Mouse (Mus musculus) hindbrain, embryonic 16.5 days (tissue): ENCODE measurements around the gene Dnah12. TPM values are rescaled to one million over a fixed set of nuclear protein-coding genes. Genes with fewer than 3 reads are reported as not detected.

ENCODE experiments used
- ATAC-seq: fragments of 200-750 bp; cut with Nextera tagmentation; 2 replicates; pipeline ENCODE4 v1.8.0; 2017; ENCODE audit warnings: moderate TSS enrichment, moderate library complexity
- H3K27ac ChIP-seq: fragments of 300-500 bp; sonication (generic); 2 replicates; pipeline ENCODE4 v1.5.1; 2014; ENCODE audit warnings: low read depth, mild to moderate bottlenecking, control low read depth, low read length, moderate library complexity
- H3K27me3 ChIP-seq: fragments of 300-500 bp; sonication (generic); replicated peaks from 2 replicates; pipeline ENCODE4 v1.6.1; 2014; ENCODE audit warnings: low read length; ENCODE audit not compliant: control insufficient read depth, insufficient read depth
- H3K36me3 ChIP-seq: fragments of 300-500 bp; sonication (generic); 2 replicates; pipeline ENCODE4 v1.6.1; 2014; ENCODE audit warnings: mild to moderate bottlenecking, low read length, moderate library complexity, mixed read lengths; ENCODE audit not compliant: control insufficient read depth, insufficient read depth
- H3K4me1 ChIP-seq: fragments of 300-500 bp; sonication (generic); 2 replicates; pipeline ENCODE4 v1.6.1; 2014; ENCODE audit warnings: low read depth, low read length; ENCODE audit not compliant: control insufficient read depth, insufficient read depth
- H3K4me2 ChIP-seq: fragments of 300-500 bp; sonication (generic); 2 replicates; pipeline ENCODE4 v1.6.1; 2014; ENCODE audit warnings: mild to moderate bottlenecking, low read length, control low read depth, moderate library complexity
- H3K4me3 ChIP-seq: fragments of 300-500 bp; sonication (generic); 2 replicates; pipeline ENCODE4 v1.5.1; 2014; ENCODE audit warnings: mild to moderate bottlenecking, low read length, control low read depth, moderate library complexity
- H3K9ac ChIP-seq: fragments of 300-500 bp; sonication (generic); 2 replicates; pipeline ENCODE4 v1.6.1; 2014; ENCODE audit warnings: low read depth, mild to moderate bottlenecking, control low read depth, low read length, moderate library complexity
- H3K9me3 ChIP-seq: fragments of 300-500 bp; sonication (generic); 2 replicates; pipeline ENCODE4 v1.6.1; 2014; ENCODE audit warnings: mild to moderate bottlenecking, low read length, moderate library complexity; ENCODE audit not compliant: control insufficient read depth
- WGBS: fragments of 180-500 bp; shearing (Covaris S2); extraction: QIAGEN DNeasy Blood & Tissue Kit; methylation state at CpG from one replicate; pipeline ENCODE4 v1.1.7; 2014; 5-methylcytosine and 5-hydroxymethylcytosine counted together
- microRNA-seq: library from miRNA; unstranded; fragments of <30 nt; microRNA quantifications from one replicate; pipeline ENCODE4, GENCODE M21; 2017
- polyA plus RNA-seq: library from polyadenylated mRNA; unstranded; fragments of >200 nt; fragmentation: Nextera tagmentation; extraction: Ambion mirVana; gene quantifications from 2 replicates; pipeline ENCODE4 v1.2.1, GENCODE M21; 2015

The Dnah12 gene
- polyA plus RNA-seq, 1 experiment from 2014 or later: 0.06 TPM

DNA sequence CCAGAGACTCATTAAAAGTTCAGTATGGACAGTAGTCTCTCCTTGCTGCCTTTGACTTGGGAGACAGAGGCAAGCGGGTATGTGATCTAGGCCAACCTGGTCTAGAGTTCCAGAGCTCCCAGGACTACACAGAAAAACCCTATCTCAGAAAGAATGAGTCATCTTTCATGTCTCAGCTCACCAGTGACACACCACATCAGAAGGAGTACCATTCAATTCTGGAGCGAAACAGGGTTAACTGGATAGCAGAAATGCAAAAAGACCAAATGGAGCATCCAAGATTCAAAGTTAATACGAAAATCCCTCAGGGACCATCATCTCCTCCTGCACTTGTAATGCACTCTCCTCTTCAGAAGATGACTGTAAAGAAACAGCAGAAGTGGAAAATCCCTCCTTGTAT, 226.2 kb downstream of the Dnah12 start:
- Histone ChIP-seq H3K4me3 (no peak overlapping the region), H3K27me3 (no peaks in the 10 kb centered on the region), H3K27ac (no peak overlapping the region), H3K9me3 (no peaks in the 10 kb centered on the region), H3K4me2 (no peak overlapping the region), H3K36me3 (peaks cover 26% of the 10 kb centered on the region), H3K4me1 (no peaks in the 10 kb centered on the region), H3K9ac (no peak overlapping the region)
- WGBS: 91% methylated on average over 3 of the region's 3 CpGs
- ATAC-seq: no peak

DNA sequence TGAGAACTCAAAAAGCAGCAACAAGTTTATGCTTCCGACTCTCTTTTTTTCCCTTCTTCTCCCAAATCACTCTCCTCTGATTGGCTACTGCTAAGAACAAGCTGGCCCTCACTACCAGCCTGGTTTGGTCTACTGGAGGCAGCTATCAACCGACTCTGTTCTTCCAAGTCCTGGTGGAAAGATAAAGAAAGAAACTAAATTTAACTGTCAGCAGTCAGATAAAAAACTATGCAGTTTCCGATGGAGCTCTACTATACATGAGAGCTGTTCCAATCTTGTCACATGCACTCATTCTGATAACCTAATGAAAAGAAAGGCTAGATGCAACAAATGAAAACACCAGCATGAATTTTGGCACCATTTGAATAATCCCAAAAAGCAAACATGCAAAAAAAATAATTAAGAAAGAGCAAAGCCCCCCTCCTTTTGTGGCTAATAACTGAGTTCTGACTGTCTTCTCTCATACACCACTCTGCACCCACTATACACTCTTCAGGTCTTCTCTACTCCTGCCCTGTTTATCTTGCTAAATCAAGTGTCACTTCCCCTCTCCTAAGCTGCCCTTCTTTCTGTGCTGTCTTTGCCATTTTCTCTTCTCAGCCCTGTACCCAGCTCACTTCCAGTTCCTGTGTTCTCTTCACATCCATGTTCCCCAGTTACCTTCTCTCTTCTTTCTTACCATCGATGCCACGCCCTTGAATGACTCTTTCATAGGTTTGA, 230.8 kb downstream of the Dnah12 start:
- Histone ChIP-seq H3K27me3 (no peaks in the 10 kb centered on the region), H3K27ac (no peak overlapping the region), H3K36me3 (peaks cover 39% of the 10 kb centered on the region), H3K4me3 (no peak overlapping the region), H3K9me3 (no peaks in the 10 kb centered on the region), H3K4me1 (no peaks in the 10 kb centered on the region), H3K9ac (no peak overlapping the region), H3K4me2 (no peak overlapping the region)
- no peak for ATAC-seq
- 93% methylated on average over 5 of the region's 5 CpGs for WGBS

DNA sequence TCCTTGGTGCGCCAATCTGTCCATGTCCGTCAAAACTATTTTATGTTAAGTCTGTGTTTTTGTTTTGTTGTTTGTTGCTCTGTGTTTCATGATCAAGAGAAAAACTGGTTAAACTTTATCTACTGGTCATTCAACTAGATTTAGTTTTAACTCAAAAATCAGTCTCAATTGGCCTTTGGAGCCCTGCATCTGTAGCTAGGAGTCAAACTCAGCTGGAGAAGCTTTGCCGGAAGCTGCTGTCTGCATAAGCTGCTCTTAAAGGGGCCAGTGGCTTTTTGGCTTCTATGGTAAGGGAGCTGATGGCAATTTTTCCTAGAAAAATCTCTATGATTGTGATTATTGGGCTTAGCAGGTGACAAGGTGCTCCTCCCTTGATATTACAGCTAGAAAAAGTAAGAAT, 241.8 kb downstream of the Dnah12 start:
- Histone ChIP-seq H3K4me3 (no peak overlapping the region), H3K9me3 (no peaks in the 10 kb centered on the region), H3K9ac (no peak overlapping the region), H3K4me2 (no peak overlapping the region), H3K4me1 (no peaks in the 10 kb centered on the region), H3K27me3 (no peaks in the 10 kb centered on the region), H3K27ac (no peak overlapping the region), H3K36me3 (0 out of 2 replicates have a peak, but pooled peaks cover 3% of the 10 kb centered on the region)
- WGBS: 90% methylated on average over 3 of the region's 3 CpGs
- ATAC-seq: no peak

DNA sequence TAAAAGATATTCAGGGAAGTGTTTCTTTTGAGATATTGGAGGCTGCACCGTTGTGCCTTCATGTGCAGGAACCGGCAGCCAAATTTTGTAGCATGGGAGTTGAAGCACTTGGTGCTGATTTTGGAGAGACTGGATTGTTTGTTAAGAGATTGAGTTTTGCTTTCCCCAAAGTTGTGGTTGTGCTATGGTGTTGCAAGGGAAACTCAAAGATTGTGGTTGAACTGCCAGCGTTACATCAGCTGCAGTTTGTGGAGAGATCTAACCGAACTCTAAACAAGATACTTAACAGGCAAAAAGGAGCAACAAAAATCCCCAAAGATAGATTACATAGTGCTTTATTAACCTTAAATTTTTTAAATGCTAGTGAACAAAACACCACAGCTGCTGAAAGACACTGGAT, 242.5 kb downstream of the Dnah12 start:
- Histone ChIP-seq H3K27ac (no peak overlapping the region), H3K9ac (no peak overlapping the region), H3K4me2 (no peak overlapping the region), H3K36me3 (0 out of 2 replicates have a peak, but pooled peaks cover 2% of the 10 kb centered on the region), H3K9me3 (no peaks in the 10 kb centered on the region), H3K27me3 (no peaks in the 10 kb centered on the region), H3K4me1 (no peaks in the 10 kb centered on the region), H3K4me3 (no peak overlapping the region)
- no peak for ATAC-seq
- WGBS: 93% methylated on average over 4 of the region's 4 CpGs

Small RNAs within 50 kb of the gene (microRNA-seq; reads per million reads assigned to microRNA genes)
- gene Mir7672: not detected

Other genes with a start within 250 kb of the Dnah12 start
- 11.4 TPM in 2 replicates for gene Slmap, start 158.3 kb upstream of the Dnah12 start, polyA plus RNA-seq
- gene Dennd6a, start 119.4 kb upstream of the Dnah12 start, polyA plus RNA-seq: 14.9 and 16.7 TPM in 2 replicates
- 507 and 523 TPM in 2 replicates for gene Arf4, start 55.2 kb upstream of the Dnah12 start, polyA plus RNA-seq
- gene Pde12, start 23.4 kb upstream of the Dnah12 start, polyA plus RNA-seq: 9.9 and 11.1 TPM in 2 replicates
- gene Asb14, start 201.3 kb downstream of the Dnah12 start, polyA plus RNA-seq: 0.14 and 0.15 TPM in 2 replicates